Mouse (Mus musculus): ENCODE results near the gene Aplp1. TPM values are rescaled to one million over a fixed set of nuclear protein-coding genes. Genes with fewer than 3 reads are reported as not detected.

The Aplp1 gene
- total RNA-seq, 2 experiments from 2014 or later: 1,098 to 1,148 TPM

DNA sequence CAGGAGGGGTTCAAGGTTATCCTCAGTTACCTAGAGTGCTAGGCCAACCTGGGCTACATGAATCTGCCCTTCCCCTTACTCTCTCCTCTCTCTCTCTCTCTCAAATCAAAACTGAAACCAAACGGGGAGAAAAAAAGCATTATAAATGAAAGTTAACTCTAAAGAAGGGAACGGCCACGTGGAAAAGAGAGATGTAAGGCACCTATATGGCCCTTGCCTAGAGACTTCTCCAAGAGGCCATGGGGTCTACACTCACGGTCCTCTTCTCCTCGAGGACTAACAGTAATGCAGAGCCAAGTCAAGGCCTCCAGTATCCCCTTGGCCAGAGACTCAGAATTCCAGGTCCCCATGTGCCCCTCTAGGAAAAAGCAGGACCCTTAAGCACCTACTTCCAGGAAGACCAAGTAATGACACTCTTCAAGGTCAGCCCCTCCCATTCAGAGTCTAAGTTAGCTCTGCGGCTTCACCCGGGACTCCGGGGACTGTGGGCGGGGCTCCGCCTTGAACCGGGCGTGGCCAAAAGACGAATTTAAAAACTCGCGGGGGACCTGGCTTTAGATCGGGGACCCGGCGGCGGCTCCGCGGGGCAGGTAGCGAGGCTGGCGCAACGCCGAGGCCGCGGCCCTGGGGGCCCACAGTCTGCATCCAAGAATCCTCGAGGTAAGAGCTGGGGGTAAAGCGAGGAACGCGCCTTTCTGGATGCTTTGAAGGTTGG, 24.0 kb downstream of the Aplp1 start, which contains the start of gene Nfkbid:
Nfkbid (plus strand) TSS at position 558 of the 715 bp plus-strand sequence.
- intact Hi-C loops (cut with DNase I): no loop called here
- DNase-seq (ENCODE audit: low spot score in 2 of 2): peak in 1 of 2 experiments; percentile 59

DNA sequence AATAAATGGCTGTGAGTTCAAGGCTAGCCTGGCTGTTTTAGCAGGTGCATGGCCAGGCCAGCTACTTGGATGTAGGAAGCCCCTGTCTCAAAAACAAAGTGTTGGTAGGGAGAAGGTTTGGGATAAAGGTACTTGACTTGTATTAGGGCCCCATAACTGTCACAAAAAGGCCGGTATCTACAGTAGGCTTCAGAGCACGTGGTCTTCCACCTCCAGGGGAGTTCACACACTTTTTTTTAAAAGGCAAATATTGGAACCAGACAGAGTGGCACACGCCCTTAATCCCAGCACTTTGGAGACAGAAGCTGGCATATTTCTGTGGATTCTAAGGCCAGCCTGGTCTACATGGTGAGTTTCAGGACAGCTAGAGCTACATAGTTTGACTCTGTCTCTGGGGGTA, 24.7 kb downstream of the Aplp1 start:
- intact Hi-C loops (cut with DNase I): no loop called here
- DNase-seq (ENCODE audit: low spot score in 2 of 2): no peak

DNA sequence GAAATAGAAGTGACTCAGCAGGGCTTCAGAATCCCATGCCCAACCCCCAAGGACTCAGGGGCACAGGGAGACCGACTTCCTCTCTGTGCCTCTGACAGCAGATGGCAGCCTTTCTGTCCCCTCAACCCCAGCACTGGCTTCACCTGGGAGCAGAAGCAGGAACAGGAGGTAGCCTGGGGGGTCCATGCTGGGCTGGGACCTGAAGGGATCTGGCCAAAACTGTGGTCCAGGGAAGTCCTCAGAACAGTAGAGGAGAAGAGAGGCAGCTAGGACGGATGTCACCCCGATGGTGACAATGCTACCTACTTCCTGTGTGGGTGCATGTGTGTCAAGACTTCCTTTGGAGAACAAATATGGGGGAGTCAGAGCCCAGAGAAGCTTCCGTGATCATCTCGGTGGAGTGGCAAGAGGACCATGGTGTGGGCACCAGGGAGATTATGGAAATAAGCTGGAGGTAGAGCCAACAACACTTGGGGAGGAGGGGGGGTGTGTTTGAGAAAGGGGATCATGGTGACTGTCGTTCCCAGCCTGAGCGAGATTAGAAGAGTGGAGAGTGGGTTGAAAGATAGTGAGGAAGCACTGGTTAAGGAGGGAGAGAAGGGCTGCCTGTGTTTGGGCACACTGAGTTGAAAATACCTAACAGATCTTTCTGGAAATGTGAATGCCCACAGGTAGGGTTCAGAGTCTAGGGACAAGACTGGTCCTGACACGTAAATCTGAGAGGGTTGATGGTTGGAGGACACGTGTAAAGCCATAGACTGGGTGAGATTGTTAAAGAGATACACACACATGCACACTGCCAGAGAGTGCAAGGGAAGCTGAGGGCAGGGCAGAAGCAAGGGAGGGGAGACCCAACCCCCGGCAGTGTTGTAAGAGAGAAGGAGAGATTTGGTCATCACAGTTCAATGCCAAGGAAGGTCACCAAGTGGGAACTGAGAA, 25.5 kb downstream of the Aplp1 start, which contains the start of gene Hcst:
Hcst (minus strand) TSS at position 294 of the 939 bp plus-strand sequence.
- no peak for DNase-seq (ENCODE audit: low spot score in 2 of 2)
- intact Hi-C loops (cut with DNase I): no loop called here

DNA sequence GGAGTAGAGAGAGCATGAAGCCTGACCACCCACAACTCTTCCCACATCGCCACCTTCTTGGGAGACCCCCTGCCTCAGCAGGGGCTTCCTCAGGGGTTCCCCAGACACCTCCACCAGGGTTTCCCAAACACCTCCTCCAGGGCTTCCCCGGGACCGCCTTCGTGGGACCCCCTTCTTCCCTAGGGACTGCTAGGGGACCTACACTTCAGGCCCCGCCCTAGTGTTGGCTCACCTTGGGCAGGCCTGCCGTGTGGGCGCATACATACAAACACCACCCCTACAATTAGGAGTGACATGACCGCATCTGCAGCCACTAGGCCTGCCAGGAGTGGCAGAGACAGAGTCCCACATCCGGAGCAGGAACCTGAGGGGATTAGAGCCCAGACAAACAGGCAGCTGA, 27.5 kb downstream of the Aplp1 start:
- intact Hi-C loops (cut with DNase I): no loop called here
- DNase-seq (ENCODE audit: low spot score in 2 of 2): no peak

DNA sequence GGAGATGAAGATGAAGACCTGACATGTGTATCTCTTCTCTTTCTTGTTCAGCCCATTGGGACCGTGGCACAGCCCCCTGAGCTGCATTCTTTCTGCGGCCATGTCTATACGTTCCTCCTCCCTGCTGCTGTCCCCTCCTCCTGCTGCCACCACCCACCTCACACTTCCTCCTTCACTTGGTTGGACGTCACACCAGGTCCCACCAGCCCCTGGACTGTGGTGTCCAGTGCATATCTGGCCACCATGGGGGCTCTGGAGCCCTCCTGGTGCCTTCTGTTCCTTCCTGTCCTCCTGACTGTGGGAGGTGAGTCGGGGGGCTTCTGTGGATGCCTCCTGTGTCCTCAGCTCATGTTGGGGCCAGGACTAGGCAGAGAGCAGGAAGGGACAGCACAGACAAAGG, 31.7 kb downstream of the Aplp1 start, which contains the start of gene Tyrobp:
Tyrobp (plus strand) TSS at position 165 of the 400 bp plus-strand sequence.
- DNase-seq (ENCODE audit: low spot score in 2 of 2): no peak
- intact Hi-C loops (cut with DNase I): no loop called here

DNA sequence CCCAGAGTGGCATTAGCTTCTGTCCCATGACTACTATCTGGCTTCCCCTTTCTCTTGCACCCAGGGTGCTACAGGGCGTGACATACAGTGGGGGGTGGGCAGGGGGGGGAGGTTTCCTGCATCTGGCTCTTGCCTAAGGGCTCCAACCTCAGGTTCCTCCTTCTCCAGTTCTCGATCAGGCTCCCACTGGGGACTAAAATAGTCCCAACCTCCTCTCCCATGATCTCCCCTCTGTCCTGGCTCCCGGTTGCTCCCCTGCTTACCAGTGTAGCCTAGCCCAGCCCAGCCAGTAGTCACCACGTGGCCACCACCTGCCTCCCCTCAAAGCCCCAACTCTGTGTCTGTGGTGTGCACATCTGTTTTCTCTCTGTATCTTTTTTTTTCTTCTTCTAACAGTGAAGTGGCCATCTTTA, 32.6 kb downstream of the Aplp1 start:
- DNase-seq (ENCODE audit: low spot score in 2 of 2): no peak
- intact Hi-C loops (cut with DNase I): no loop called here

DNA sequence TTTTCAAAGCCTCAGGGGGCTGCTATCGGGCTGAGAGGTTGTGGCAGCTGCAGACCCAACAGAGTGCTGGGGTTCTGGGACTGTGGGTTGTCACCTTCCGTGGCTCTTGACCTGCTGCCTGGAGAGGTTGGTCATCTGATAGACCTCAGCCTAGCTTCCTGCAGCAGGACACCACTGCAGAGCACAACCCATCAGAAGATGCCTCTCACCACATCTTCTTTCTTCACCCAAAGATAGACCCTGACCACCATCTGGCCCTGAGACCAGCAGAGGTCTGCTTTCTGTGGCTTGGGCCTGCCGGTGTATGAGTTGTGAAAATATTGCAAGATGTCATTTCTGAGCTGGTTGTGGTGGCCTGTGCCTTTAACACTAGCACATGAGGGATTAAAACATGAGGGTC, 34.3 kb downstream of the Aplp1 start:
- intact Hi-C loops (cut with DNase I): no loop called here
- DNase-seq (ENCODE audit: low spot score in 2 of 2): no peak

DNA sequence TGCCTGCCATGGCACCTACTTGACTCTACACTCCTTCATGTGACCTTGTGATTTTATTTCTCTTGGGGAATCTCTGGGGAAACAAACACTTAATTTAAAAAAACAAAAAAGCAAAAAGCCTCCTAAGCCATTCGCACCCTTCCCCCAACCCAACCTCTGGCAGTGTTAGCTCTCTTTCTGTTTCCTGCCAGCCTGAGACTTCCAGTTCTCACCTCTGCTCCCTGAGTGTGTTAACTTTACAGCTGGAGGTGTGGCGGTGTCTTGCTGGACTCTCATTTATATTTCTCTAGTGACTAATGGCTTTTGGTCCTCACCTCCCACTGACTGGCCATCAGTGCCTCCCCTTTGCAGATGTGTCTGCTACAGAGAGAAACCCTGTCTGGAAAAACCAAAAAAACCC, 35.5 kb downstream of the Aplp1 start:
- intact Hi-C loops (cut with DNase I): no loop called here
- no peak for DNase-seq (ENCODE audit: low spot score in 2 of 2)

DNA sequence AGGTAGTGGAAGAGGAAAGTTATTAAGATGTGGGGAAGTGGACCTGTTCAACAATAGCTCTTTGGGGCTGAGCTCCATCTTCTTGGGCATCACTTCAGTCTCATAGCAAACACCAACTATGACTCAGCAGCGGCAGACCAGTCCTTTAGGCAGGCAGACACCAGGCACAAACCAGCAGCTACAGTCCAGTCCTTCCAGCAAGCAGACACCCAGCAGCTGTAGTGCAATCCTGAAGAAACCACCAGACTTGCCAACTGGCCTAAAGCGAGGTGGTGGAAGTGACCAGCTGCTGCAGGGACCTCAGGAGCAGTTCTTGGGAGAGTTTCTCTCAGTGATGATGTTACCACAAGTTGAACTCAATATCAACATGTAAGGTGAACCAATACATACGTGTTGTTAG, 36.7 kb downstream of the Aplp1 start:
- intact Hi-C loops (cut with DNase I): no loop called here
- no peak for DNase-seq (ENCODE audit: low spot score in 2 of 2)

DNA sequence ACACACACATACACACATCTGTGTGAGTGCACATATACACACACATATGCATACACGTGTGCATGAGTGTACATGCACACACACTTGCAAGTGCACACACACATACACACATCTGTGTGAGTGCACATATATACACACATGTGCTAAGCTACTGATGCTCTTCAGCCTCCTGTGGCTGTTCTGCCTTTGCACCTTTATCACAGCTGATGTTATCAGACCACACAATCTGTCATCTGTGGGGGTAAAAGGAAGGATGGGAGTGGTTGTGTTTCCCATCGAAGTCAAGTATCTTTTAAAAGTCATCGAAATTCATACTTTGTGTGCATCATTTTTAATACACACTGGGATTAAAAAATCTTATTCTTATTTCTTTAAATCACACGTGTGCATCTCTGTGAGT, 43.0 kb downstream of the Aplp1 start:
- intact Hi-C loops (cut with DNase I): no loop called here
- DNase-seq (ENCODE audit: low spot score in 2 of 2): no peak

DNA sequence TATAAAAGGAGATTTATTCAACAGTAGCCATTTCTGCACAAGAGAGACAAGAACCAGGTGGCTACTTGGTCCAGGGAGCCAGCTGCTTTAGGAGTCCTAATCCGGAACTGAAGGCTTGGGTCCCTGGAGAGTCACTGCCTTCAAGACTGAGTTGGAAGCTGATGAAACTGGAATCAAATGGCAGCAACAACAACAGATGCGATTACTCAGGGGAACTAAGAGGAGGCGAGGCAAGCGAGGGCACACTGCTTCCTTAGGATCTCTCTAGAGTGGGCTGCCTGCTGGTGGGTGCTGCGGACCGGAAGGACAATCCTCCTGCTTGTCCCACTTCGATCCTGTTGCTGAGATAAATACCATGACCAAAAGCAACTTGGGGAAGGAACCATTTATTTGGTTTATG, 45.7 kb downstream of the Aplp1 start:
- DNase-seq (ENCODE audit: low spot score in 2 of 2): no peak
- intact Hi-C loops (cut with DNase I): no loop called here

DNA sequence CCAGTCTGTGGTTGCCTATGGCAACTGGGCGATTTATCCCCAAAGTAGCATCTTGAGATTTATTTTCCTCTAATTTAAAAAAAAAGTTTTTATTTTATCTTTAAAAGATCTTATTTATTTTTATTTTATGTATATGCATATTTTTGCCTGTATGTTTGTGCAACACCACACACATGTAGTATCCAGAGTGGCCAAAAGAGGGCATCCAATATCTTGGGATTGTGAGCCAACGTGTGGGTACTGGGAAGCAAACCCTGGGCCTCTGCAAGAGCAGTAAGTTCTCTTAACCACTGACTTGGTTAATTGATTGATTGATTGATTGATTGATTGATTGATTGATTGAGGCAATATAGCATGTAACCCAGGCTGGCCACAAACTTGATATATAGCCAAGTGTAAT, 50.5 kb downstream of the Aplp1 start:
- intact Hi-C loops (cut with DNase I): no loop called here
- no peak for DNase-seq (ENCODE audit: low spot score in 2 of 2)

DNA sequence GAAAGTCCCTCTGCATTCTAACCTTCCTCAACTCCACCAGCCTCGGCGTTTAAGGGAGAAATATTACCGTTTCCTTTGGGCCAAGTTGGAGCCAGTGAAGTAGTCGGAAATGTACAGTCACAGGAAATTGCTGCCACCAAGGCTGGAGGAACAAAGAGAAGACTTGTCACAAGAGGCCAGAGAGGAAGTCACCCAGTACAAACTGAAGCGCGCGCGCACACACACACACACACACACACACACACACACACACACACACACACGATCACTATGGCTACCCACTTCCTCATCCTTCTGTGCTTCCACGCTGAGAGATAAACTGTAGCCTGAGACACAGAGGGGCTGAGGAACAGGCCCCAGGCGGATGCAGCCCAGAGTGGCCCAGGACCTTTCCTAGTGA, 51.0 kb downstream of the Aplp1 start:
- intact Hi-C loops (cut with DNase I): no loop called here
- DNase-seq (ENCODE audit: low spot score in 2 of 2): peak; percentile 35 to 52

DNA sequence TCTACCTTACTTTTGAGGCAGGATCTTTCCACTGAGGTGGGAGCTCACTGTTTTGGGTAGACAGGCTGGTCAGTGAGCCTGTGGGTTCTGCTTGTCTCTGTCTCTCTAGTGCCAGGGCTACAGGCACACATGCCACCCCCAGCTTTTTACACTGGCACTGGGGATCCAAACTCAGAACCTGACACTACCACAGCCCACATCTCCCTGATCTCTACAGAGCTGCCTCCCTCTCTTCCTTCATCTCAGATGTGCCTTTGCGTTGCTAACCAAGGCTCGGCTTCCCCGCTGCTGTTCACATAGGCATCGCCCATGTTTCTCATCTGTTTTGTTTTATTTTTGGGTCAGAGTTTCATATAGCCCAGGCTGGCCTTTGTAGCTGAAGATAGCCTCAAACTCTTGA, 51.7 kb downstream of the Aplp1 start:
- DNase-seq (ENCODE audit: low spot score in 2 of 2): no peak
- intact Hi-C loops (cut with DNase I): no loop called here

DNA sequence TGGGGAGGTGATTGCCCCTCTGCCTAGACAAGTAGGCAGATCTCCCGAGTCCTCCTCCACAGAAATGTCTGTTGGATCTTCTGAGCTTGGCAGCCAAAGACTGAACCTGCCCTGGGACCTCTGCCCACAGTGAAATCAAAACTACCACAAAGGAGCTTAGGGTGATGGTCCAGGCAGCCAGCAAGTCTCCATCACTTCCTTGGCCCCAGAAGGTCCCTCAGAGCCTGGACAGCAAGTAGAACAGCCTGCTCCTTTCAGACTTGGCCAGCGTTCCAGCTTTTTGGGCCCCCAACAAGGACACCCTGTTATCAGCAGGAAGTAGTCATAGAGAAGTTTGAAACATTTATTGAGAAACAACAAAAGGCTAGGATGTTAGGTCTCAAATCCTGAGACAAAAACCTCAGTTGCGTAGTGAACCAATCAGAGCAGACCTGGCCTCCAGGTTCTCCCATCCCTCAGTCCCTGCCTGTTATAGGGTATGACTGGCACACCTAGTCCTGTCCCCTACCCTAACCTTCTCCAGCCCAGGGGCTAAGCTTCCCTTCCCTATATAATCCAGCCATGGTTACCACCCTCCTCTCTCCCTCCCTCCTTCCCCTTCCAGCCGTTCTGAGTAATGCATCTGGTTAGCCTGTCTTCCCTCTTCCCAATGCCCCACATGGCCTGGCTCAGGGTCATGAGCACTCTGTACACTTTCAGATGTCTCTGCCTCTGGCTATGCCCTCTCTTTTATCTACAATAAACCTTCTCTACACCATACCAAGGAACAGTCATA, 52.4 kb downstream of the Aplp1 start:
- intact Hi-C loops (cut with DNase I): no loop called here
- no peak for DNase-seq (ENCODE audit: low spot score in 2 of 2)

Other genes with a start within 250 kb of the Aplp1 start
- 100 to 1,000 TPM; 194 to 196 TPM for gene Capns1, start 246.7 kb downstream of the Aplp1 start, total RNA-seq (2021)
- 10 to 100 TPM; 55.8 to 59.8 TPM for gene Polr2i, start 213.6 kb downstream of the Aplp1 start, total RNA-seq (2021)
- gene Tbcb, start 213.3 kb downstream of the Aplp1 start, total RNA-seq (2021): 100 to 1,000 TPM; 149 to 153 TPM
- not detected for gene Ovol3, start 209.8 kb downstream of the Aplp1 start, total RNA-seq (2021)
- gene Thap8, start 165.4 kb downstream of the Aplp1 start, total RNA-seq (2021): under 1 TPM in 1 of 2 experiments, not detected in 1; 0.26 TPM
- 1 to 10 TPM; 1.2 to 2.0 TPM for gene Wdr62, start 165.1 kb downstream of the Aplp1 start, total RNA-seq (2021)
- gene Clip3, start 153.8 kb downstream of the Aplp1 start, total RNA-seq (2021): 100 to 1,000 TPM; 499 to 503 TPM
- gene Alkbh6, start 136.8 kb downstream of the Aplp1 start, total RNA-seq (2021): 10 to 100 TPM; 53.4 to 55.3 TPM
- 1 to 10 TPM; 6.9 to 8.2 TPM for gene Syne4, start 130.7 kb downstream of the Aplp1 start, total RNA-seq (2021)
- under 1 TPM; 0.40 to 0.44 TPM for gene E130208F15Rik, start 123.8 kb downstream of the Aplp1 start, total RNA-seq (2021)
- gene Sdhaf1, start 121.6 kb downstream of the Aplp1 start, total RNA-seq (2021): 10 to 100 TPM in 1 of 2 experiments, 1 to 10 TPM in 1; 7.3 to 10.2 TPM
- 10 to 100 TPM; 39.1 to 42.5 TPM for gene Lrfn3, start 82.8 kb downstream of the Aplp1 start, total RNA-seq (2021)
- 10 to 100 TPM; 24.9 to 26.1 TPM for gene Tyrobp, start 31.8 kb downstream of the Aplp1 start, total RNA-seq (2021)
- gene Hcst, start 25.7 kb downstream of the Aplp1 start, total RNA-seq (2021): 1 to 10 TPM in 1 of 2 experiments, not detected in 1; 2.6 TPM
- 1 to 10 TPM; 2.8 to 4.2 TPM for gene Nfkbid, start 23.8 kb downstream of the Aplp1 start, total RNA-seq (2021)
- gene Kirrel2, start 12.2 kb upstream of the Aplp1 start, total RNA-seq (2021): 1 to 10 TPM; 6.1 to 8.0 TPM
- under 1 TPM; 0.35 to 0.53 TPM for gene Nphs1, start 12.8 kb upstream of the Aplp1 start, total RNA-seq (2021)
- gene Prodh2, start 48.1 kb upstream of the Aplp1 start, total RNA-seq (2021): not detected
- gene Arhgap33, start 89.5 kb upstream of the Aplp1 start, total RNA-seq (2021): 100 to 1,000 TPM; 233 to 246 TPM
- gene Hspb6, start 106.6 kb upstream of the Aplp1 start, total RNA-seq (2021): 10 to 100 TPM in 1 of 2 experiments, 1 to 10 TPM in 1; 5.3 to 10.8 TPM
- gene Proser3, start 106.8 kb upstream of the Aplp1 start, total RNA-seq (2021): 1 to 10 TPM; 2.7 to 3.8 TPM
- 10 to 100 TPM; 37.5 to 39.0 TPM for gene Lin37, start 114.3 kb upstream of the Aplp1 start, total RNA-seq (2021)
- gene U2af1l4, start 117.8 kb upstream of the Aplp1 start, total RNA-seq (2021): 10 to 100 TPM; 60.2 to 61.4 TPM
- 1 to 10 TPM; 3.8 to 4.6 TPM for gene Gm49396, start 117.8 kb upstream of the Aplp1 start, total RNA-seq (2021)
- 10 to 100 TPM; 81.0 to 81.3 TPM for gene Psenen, start 118.1 kb upstream of the Aplp1 start, total RNA-seq (2021)
- 1 to 10 TPM; 1.1 to 1.6 TPM for gene Igflr1, start 119.9 kb upstream of the Aplp1 start, total RNA-seq (2021)
- gene Kmt2b, start 143.2 kb upstream of the Aplp1 start, total RNA-seq (2021): 10 to 100 TPM; 48.5 to 49.0 TPM
- gene Zbtb32, start 153.4 kb upstream of the Aplp1 start, total RNA-seq (2021): not detected
- gene Upk1a, start 167.3 kb upstream of the Aplp1 start, total RNA-seq (2021): under 1 TPM; 0.32 to 0.48 TPM
- 100 to 1,000 TPM; 783 to 807 TPM for gene Cox6b1, start 180.6 kb upstream of the Aplp1 start, total RNA-seq (2021)
- not detected for gene Etv2, start 190.3 kb upstream of the Aplp1 start, total RNA-seq (2021)
- gene Rbm42, start 204.8 kb upstream of the Aplp1 start, total RNA-seq (2021): 10 to 100 TPM; 67.9 to 69.0 TPM
- gene Haus5, start 219.5 kb upstream of the Aplp1 start, total RNA-seq (2021): 1 to 10 TPM; 5.9 to 6.5 TPM
- gene Pmis2, start 226.1 kb upstream of the Aplp1 start, total RNA-seq (2021): not detected

All from left cerebral cortex, postnatal 14 days (tissue).